Mouse (Mus musculus) bone marrow macrophage, adult 2 months (primary cell): ENCODE measurements at regions not wholly inside any gene's neighbourhood (a gene's known extent, or its start where the extent isn't known, plus 50 kb on each side); places are given as distances from the start of the nearest gene placed in this dataset.
"Not testable (repeated sequence)": the region's sequence is repeated elsewhere in the genome, so short reads cannot be mapped to it uniquely, and the experiment has no call there.

ENCODE experiments used
- H3K27ac ChIP-seq: 2 replicates; pipeline ENCODE4 v1.5.1; 2012; ENCODE audit warnings: low read depth, low read length; ENCODE audit not compliant: insufficient read depth
- H3K4me1 ChIP-seq: 2 replicates; pipeline ENCODE4 v1.6.1; 2012; ENCODE audit warnings: low read length; ENCODE audit not compliant: control insufficient read depth, insufficient read depth
- H3K4me3 ChIP-seq: 2 replicates; pipeline ENCODE4 v1.5.1; 2012; ENCODE audit warnings: mild to moderate bottlenecking, low read length, moderate library complexity; ENCODE audit not compliant: insufficient read depth

- H3K27ac ChIP-seq, H3K4me1 ChIP-seq, H3K4me3 ChIP-seq: not testable (repeated sequence)
These were observed 172.5 kb upstream of the Zfp808 start for GRCm38 (mm10) chr13:61957197-61957596.

DNA sequence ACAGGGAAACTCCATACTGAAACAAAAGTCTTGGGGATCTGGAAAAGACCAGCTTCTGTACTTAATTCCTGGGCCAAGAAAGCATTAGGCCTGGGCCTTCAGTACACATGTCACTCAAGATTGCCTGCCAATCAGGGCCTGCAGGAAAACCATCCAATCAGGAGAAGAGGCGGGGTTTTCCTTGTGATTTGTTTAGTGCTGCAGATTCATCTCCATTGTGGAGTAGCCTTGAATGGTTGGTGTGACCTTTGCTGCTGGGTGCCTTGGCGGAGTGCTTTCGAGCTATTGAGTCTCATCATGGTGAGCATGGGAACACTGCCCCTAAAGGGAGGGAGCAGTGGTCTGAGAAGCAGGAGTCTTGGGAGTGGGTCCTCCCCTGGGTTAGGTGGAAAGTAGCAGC, 150.8 kb upstream of the Zfp808 start:
- not testable (repeated sequence) for H3K4me1 ChIP-seq, H3K4me3 ChIP-seq, H3K27ac ChIP-seq

GRCm38 (mm10) chr13:61996519-61996918, 133.2 kb upstream of the Zfp808 start:
- H3K27ac ChIP-seq, H3K4me3 ChIP-seq, H3K4me1 ChIP-seq: not testable (repeated sequence)

DNA sequence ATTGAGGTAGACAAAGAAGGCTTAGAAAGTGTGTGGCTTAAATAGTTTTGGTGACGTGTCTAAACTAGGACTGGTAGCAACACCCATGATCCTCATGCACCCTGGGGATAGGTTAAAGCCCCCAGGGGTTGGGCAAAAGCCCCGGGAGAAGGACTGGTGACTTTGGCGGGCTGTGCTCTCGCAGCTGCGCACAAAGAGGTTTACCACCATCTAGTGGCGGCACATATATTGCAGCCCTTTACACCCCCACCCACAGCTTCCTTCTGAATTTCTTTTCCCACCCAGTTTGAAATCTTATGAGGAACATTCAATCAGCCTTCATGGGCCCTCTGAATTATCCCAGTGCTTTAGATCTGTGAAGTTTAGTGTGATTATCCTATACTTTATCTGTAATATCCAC, 130.9 kb upstream of the Zfp808 start:
- H3K4me3 ChIP-seq = peak overlapping the region; percentile 25; the same call in 1 of the 2 replicates
- H3K4me1 ChIP-seq, H3K27ac ChIP-seq: not testable (repeated sequence)

GRCm38 (mm10) chr13:62007321-62007720, 122.4 kb upstream of the Zfp808 start:
- H3K4me1 ChIP-seq, H3K4me3 ChIP-seq, H3K27ac ChIP-seq: not testable (repeated sequence)

DNA sequence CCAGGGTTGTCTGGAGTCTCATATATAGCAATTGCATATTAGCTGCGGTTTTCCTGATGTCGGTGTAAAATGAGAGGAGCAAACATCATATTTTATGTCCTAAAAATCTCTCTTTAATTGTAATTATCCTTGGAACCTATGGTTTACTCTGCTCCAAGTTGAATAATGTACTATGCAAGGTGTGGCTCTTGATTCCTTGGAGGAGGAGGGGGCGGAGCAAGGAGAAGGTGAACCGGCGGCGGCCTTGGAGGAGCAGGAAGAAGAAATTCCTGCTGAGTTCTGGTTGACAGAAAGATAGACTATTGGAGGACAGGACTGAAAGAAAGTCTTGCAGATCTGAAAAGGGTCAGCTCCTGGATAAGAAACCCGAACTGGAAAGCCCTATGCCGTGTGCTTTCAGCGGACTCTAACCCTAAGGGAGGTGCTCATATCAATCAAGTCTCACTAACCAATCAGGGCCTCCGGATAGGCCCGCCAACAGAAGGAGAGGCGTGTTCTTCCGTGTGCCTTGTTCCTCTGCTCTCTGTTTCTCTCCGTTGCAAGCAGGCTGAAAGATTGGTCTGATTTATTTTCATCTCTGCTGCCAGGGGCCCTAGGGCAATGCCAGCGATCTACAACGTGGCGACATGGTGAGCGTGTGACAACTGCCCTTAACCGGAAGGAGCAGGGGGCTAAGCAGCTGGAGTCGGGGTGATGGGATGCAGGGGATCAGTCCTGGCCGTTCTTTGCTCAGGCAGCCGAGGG, 114.1 kb upstream of the Zfp808 start:
- not testable (repeated sequence) for H3K27ac ChIP-seq, H3K4me1 ChIP-seq
- H3K4me3 ChIP-seq = peak overlapping the region; percentile 60

DNA sequence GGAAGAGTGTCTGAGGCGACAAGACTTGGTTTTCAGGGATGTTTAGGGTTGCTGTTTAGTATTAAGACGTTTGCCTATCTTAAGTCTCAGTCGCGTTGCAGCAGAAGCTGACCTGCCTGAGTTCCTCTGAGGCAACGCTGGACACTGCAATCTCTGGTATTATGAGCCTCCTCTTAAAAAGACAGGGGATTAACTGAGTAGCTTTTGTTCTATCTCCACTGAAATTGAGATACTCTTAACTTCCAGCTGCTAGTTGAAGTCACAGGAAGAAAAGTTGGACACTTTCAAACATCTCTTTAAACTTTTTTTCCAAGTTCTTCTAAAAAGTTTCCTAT, 113.6 kb upstream of the Zfp808 start:
- not testable (repeated sequence) for H3K4me1 ChIP-seq, H3K27ac ChIP-seq
- H3K4me3 ChIP-seq = peak overlapping the region; percentile 60

DNA sequence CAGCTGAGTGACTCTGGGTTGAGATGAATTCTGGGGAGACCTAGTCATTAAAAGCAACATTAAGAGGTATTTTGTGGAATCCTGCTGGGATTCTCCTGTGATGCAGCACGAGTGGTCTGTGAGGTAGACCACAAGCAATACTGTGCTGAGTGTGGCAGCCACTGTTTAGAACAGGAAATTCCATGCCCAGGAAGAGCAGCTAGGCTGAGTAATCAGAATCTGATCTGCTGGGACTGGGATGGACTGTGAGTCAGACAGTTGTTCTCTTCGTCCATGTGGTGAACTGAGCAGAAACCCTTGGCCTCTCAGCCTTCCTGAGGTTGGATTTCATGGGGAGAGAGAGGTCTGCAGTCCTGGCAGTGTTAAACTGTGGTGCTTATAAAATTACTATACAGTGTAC, 92.0 kb upstream of the Zfp808 start:
- H3K4me3 ChIP-seq, H3K27ac ChIP-seq, H3K4me1 ChIP-seq: not testable (repeated sequence)

- not testable (repeated sequence) for H3K4me1 ChIP-seq, H3K4me3 ChIP-seq, H3K27ac ChIP-seq
These were observed 51.6 kb upstream of the Zfp808 start for GRCm38 (mm10) chr13:62077951-62078671.

GRCm38 (mm10) chr13:62078893-62079292, 50.8 kb upstream of the Zfp808 start:
- not testable (repeated sequence) for H3K4me1 ChIP-seq, H3K27ac ChIP-seq

More at GRCm38 (mm10) chr13:62078893-62079292, 50.8 kb upstream of the Zfp808 start:
- H3K4me3 ChIP-seq = not testable (repeated sequence)
